Mouse (Mus musculus): ENCODE data around the gene Mettl24. TPM values are rescaled to one million over a fixed set of nuclear protein-coding genes. Genes with fewer than 3 reads are reported as not detected.

Gene Mettl24
- polyA plus RNA-seq, 2 experiments = 1.4 to 2.5 TPM

DNA sequence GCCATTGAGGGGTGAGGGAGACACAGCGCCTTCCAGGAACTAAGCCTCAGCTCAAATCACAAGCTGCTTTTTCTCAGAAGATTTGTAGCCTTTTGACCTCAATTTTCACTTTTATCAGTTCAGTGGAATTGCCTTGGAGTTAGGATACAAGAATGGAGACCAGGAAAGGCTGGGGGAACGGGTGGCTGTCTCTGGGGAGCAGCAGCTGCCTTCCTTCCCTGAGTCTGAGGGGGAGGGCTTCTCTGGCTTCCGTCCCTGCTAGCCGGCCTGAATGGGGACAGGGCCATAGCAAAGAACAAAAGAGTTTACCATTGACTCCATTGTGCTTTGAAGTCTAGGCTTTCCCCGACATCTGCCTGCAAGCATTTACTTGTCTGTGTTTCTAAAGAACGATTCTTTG, 41.3 kb downstream of the Mettl24 start:
- DNase-seq (ENCODE audit: low spot score) (no peak), ATAC-seq (ENCODE audit: low FRiP score, low read depth) (no peak)
- no peak overlapping the region for H3K4me2 ChIP-seq (replicated peaks; ENCODE audit: low read depth, low read length, severe bottlenecking)
- H3K27ac ChIP-seq (replicated peaks; ENCODE audit: low read depth, low read length) = no peak overlapping the region
- no peaks in the 10 kb centered on the region for H3K9me3 ChIP-seq (ENCODE audit: control insufficient read depth, low read length)
- no peak for TF ChIP-seq POLR2A (IDR thresholded peaks at IDR 0.05; ENCODE audit: borderline replicate concordance, extremely low read depth, insufficient read depth, insufficient read length)
- H3K36me3 ChIP-seq (ENCODE audit: control insufficient read depth, insufficient read depth, low read length) = no peaks in the 10 kb centered on the region
- H3K27me3 ChIP-seq (ENCODE audit: control insufficient read depth, insufficient read depth, low read length) = no peaks in the 10 kb centered on the region
- H3K4me3 ChIP-seq (replicated peaks; ENCODE audit: low read length) = no peak overlapping the region
- 47% methylated on average over 6 of the region's 6 CpGs for WGBS
- H3K9ac ChIP-seq (ENCODE audit: low read depth, low read length, severe bottlenecking) = no peak overlapping the region
- peaks cover 10% of the 10 kb centered on the region for H3K4me1 ChIP-seq (ENCODE audit: control insufficient read depth, insufficient read depth, low read length)

DNA sequence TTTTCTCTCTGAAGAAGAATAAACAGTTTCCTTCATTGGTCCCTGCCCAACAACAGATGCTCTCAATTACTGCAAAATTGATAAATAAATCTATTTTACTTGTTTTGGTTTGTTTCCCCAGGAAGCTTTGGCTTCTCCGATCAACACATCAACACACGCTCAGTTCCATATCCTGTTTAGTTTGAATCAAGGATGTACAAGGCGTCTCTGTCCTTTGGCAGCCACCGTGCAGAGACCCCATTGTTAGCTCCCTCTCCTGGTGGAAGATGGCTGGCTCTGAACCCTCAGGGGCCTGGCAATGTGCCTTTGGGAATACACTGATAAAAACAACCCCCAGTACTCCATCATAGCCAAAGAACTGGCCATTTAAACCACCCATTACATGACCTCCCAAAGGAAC, 42.0 kb downstream of the Mettl24 start:
- TF ChIP-seq POLR2A (IDR thresholded peaks at IDR 0.05; ENCODE audit: borderline replicate concordance, extremely low read depth, insufficient read depth, insufficient read length) = no peak
- Histone ChIP-seq H3K27me3 (ENCODE audit: control insufficient read depth, insufficient read depth, low read length) (no peaks in the 10 kb centered on the region), H3K4me1 (ENCODE audit: control insufficient read depth, insufficient read depth, low read length) (peaks cover 10% of the 10 kb centered on the region), H3K4me2 (replicated peaks; ENCODE audit: low read depth, low read length, severe bottlenecking) (no peak overlapping the region), H3K9me3 (ENCODE audit: control insufficient read depth, low read length) (no peaks in the 10 kb centered on the region), H3K27ac (replicated peaks; ENCODE audit: low read depth, low read length) (no peak overlapping the region), H3K36me3 (ENCODE audit: control insufficient read depth, insufficient read depth, low read length) (no peaks in the 10 kb centered on the region), H3K4me3 (replicated peaks; ENCODE audit: low read length) (no peak overlapping the region), H3K9ac (ENCODE audit: low read depth, low read length, severe bottlenecking) (no peak overlapping the region)
- 56% methylated on average over 4 of the region's 4 CpGs for WGBS
- ATAC-seq (ENCODE audit: low FRiP score, low read depth) = no peak
- no peak for DNase-seq (ENCODE audit: low spot score)

DNA sequence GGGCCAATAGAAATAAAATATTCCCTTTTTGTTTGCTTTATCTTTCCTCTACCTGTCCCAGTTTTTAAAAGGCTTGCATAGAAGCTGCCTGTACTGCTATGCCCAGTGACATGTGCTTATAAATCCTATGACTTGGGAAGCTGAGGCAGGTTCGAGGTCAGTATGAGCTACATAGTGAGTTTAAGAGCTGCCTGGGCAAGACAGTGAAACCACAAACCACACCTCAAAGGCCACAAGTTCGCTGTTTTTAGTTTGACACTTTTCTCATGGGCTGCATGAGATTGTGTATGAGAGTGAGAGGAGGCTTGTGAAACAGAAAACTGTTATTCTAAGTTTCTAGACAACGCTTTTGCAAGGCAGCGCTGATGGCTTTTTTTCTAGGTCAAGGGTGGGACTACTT, 42.4 kb downstream of the Mettl24 start:
- 60% methylated on average over 4 of the region's 4 CpGs for WGBS
- no peak for DNase-seq (ENCODE audit: low spot score)
- TF ChIP-seq POLR2A (IDR thresholded peaks at IDR 0.05; ENCODE audit: borderline replicate concordance, extremely low read depth, insufficient read depth, insufficient read length) = no peak
- Histone ChIP-seq H3K27ac (replicated peaks; ENCODE audit: low read depth, low read length) (no peak overlapping the region), H3K9me3 (ENCODE audit: control insufficient read depth, low read length) (no peaks in the 10 kb centered on the region), H3K4me1 (ENCODE audit: control insufficient read depth, insufficient read depth, low read length) (peaks cover 10% of the 10 kb centered on the region), H3K36me3 (ENCODE audit: control insufficient read depth, insufficient read depth, low read length) (no peaks in the 10 kb centered on the region), H3K27me3 (ENCODE audit: control insufficient read depth, insufficient read depth, low read length) (no peaks in the 10 kb centered on the region), H3K9ac (ENCODE audit: low read depth, low read length, severe bottlenecking) (no peak overlapping the region), H3K4me3 (replicated peaks; ENCODE audit: low read length) (no peak overlapping the region), H3K4me2 (replicated peaks; ENCODE audit: low read depth, low read length, severe bottlenecking) (no peak overlapping the region)
- ATAC-seq (ENCODE audit: low FRiP score, low read depth) = no peak

DNA sequence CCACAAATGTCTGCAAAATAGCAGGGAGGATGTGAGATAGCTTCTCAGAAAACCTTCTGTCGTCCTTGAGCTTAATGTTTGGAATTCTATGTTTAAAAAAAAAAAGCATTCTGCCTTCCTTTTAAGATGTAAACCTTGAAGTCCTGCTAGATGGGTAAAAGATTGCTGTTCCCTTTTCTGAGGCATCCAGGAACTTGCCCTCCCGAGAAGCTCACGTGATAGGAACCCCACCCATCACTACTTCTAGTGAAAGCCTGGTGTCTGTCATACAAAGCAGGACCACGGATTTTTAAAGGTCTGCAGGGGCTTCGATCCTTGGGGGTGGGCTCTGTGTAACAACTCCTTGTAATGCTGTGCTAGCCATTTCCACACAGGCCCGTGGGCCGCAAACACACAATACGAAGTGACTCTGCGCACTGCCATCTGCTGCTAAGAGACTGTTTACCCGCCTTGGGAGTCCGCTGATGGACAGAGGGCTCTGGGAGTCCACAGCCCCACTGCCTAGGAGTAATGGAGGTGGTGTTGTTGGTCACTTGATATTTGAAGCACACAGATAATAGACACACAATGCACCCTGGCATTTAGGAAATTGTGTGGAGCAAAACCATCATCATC, 43.3 kb downstream of the Mettl24 start:
- no peak overlapping the region for H3K9ac ChIP-seq (ENCODE audit: low read depth, low read length, severe bottlenecking)
- no peaks in the 10 kb centered on the region for H3K27me3 ChIP-seq (ENCODE audit: control insufficient read depth, insufficient read depth, low read length)
- no peak for TF ChIP-seq POLR2A (IDR thresholded peaks at IDR 0.05; ENCODE audit: borderline replicate concordance, extremely low read depth, insufficient read depth, insufficient read length)
- no peaks in the 10 kb centered on the region for H3K9me3 ChIP-seq (ENCODE audit: control insufficient read depth, low read length)
- ATAC-seq (ENCODE audit: low FRiP score, low read depth) (no peak), DNase-seq (ENCODE audit: low spot score) (no peak)
- no peaks in the 10 kb centered on the region for H3K36me3 ChIP-seq (ENCODE audit: control insufficient read depth, insufficient read depth, low read length)
- H3K4me3 ChIP-seq (replicated peaks; ENCODE audit: low read length) = no peak overlapping the region
- 0 out of 2 replicates have a peak, but pooled peaks cover 5% of the 10 kb centered on the region for H3K4me1 ChIP-seq (ENCODE audit: control insufficient read depth, insufficient read depth, low read length)
- no peak overlapping the region for H3K4me2 ChIP-seq (replicated peaks; ENCODE audit: low read depth, low read length, severe bottlenecking)
- H3K27ac ChIP-seq (replicated peaks; ENCODE audit: low read depth, low read length) = no peak overlapping the region
- WGBS = 53% methylated on average over 11 of the region's 11 CpGs

DNA sequence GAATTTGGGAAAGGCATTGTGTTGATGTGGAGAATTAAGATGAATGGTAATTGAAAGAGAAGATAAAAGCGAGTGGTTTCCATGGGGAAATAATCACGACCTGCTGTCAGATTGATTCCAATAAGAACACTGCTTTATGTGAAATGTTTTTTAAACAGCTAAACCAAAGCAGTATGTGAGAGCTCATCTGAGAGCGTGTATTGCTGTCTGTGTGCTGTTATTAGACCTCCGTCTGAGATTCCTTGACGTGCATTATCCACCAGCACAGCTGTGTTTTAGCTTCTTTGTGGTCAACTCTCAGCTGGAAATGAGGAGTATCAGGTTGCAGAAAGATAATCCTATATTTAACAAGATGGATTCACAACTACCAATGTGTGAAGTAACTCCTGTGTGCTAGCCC, 43.9 kb downstream of the Mettl24 start:
- TF ChIP-seq POLR2A (IDR thresholded peaks at IDR 0.05; ENCODE audit: borderline replicate concordance, extremely low read depth, insufficient read depth, insufficient read length) = no peak
- DNase-seq (ENCODE audit: low spot score) (no peak), ATAC-seq (ENCODE audit: low FRiP score, low read depth) (no peak)
- H3K27ac ChIP-seq (replicated peaks; ENCODE audit: low read depth, low read length) = no peak overlapping the region
- no peaks in the 10 kb centered on the region for H3K9me3 ChIP-seq (ENCODE audit: control insufficient read depth, low read length)
- whole genome bisulfite sequencing = 34% methylated on average over 5 of the region's 5 CpGs
- H3K4me1 ChIP-seq (ENCODE audit: control insufficient read depth, insufficient read depth, low read length) = 0 out of 2 replicates have a peak, but pooled peaks cover 5% of the 10 kb centered on the region
- H3K27me3 ChIP-seq (ENCODE audit: control insufficient read depth, insufficient read depth, low read length) = no peaks in the 10 kb centered on the region
- H3K36me3 ChIP-seq (ENCODE audit: control insufficient read depth, insufficient read depth, low read length) = no peaks in the 10 kb centered on the region
- H3K9ac ChIP-seq (ENCODE audit: low read depth, low read length, severe bottlenecking) = no peak overlapping the region
- no peak overlapping the region for H3K4me3 ChIP-seq (replicated peaks; ENCODE audit: low read length)
- H3K4me2 ChIP-seq (replicated peaks; ENCODE audit: low read depth, low read length, severe bottlenecking) = no peak overlapping the region

Data from limb, embryonic 14.5 days (tissue).